Mouse (Mus musculus) testis, adult 2 months (tissue): ENCODE measurements around the gene Rcan2.

ENCODE experiments used
- CTCF ChIP-seq: fragments of 200-500 bp; IDR thresholded peaks from 2 replicates; pipeline ENCODE4 v1.5.1; 2012; ENCODE audit warnings: low read depth, mild to moderate bottlenecking, inconsistent platforms, low read length, moderate library complexity; ENCODE audit not compliant: control insufficient read depth, insufficient read depth, insufficient replicate concordance
- POLR2A ChIP-seq: fragments of 200-500 bp; IDR thresholded peaks from 2 replicates; pipeline ENCODE4 v1.6.1; 2012; ENCODE audit warnings: low read depth, mild to moderate bottlenecking, inconsistent platforms, low read length, moderate library complexity; ENCODE audit not compliant: control insufficient read depth

- TF ChIP-seq CTCF (no peak), POLR2A (no peak)
Measured at GRCm38 (mm10) chr17:44061289-44061890, 260.2 kb downstream of the Rcan2 start.
